Comparison of ENCODE assay signal across 15 mouse cellular contexts in genomic region chr4:129463097-129464059, GRCm38 (mm10). TPM values are rescaled to one million over a fixed set of nuclear protein-coding genes. Genes with fewer than 3 reads are reported as not detected.
DNase-seq lines count a peak whose midpoint lies in the region; ATAC-seq lines count a peak whose summit lies in the region.
"Had no signal": no experiment of that assay in that cellular context is flagged by ENCODE, and none has a peak within 500 bp of the region (broad histone marks: within the 10 kb centered on the region; RNA-seq: fewer than 3 reads in every experiment).

No protein-coding gene starts in this region.

- H3K9ac ChIP-seq in midbrain, embryonic 11.5 days (ENCODE audit: low read length) = no peak overlapping the region
- H3K9ac ChIP-seq in midbrain, embryonic 15.5 days = no peak overlapping the region
- peak overlapping the region; percentile 94 for H3K9ac ChIP-seq in liver, embryonic 12.5 days
- no peak overlapping the region for H3K9ac ChIP-seq in kidney, embryonic 14.5 days (ENCODE audit: low read depth, low read length)
- H3K9ac ChIP-seq: neural tube, embryonic 15.5 days had no signal

- 0 out of 2 replicates have a peak, but pooled peaks cover 6% of the 10 kb centered on the region for H3K36me3 ChIP-seq in midbrain, embryonic 11.5 days (ENCODE audit: control insufficient read depth, insufficient read depth, low read length)
- H3K36me3 ChIP-seq in midbrain, embryonic 15.5 days (replicated peaks) = peaks cover 37% of the 10 kb centered on the region
- H3K36me3 ChIP-seq in liver, embryonic 12.5 days = peaks cover 42% of the 10 kb centered on the region
- H3K36me3 ChIP-seq in kidney, embryonic 14.5 days (ENCODE audit: control insufficient read depth, insufficient read depth, low read length) = peaks cover 36% of the 10 kb centered on the region

- no peaks in the 10 kb centered on the region for H3K27me3 ChIP-seq in midbrain, embryonic 11.5 days (ENCODE audit: control insufficient read depth, insufficient read depth, low read length)
- H3K27me3 ChIP-seq in midbrain, embryonic 15.5 days (replicated peaks) = no peaks in the 10 kb centered on the region
- no peaks in the 10 kb centered on the region for H3K27me3 ChIP-seq in liver, embryonic 12.5 days (replicated peaks)
- H3K27me3 ChIP-seq in kidney, embryonic 14.5 days (ENCODE audit: control insufficient read depth, insufficient read depth, low read length) = no peaks in the 10 kb centered on the region
- H3K27me3 ChIP-seq: forebrain, embryonic 15.5 days; limb, embryonic 15.5 days; neural tube, embryonic 15.5 days had no signal

- H3K4me3 ChIP-seq in midbrain, embryonic 11.5 days (ENCODE audit: low read depth, low read length) = no peak overlapping the region
- H3K4me3 ChIP-seq in midbrain, embryonic 15.5 days = no peak overlapping the region
- peak overlapping the region; percentile 83 for H3K4me3 ChIP-seq in liver, embryonic 12.5 days
- H3K4me3 ChIP-seq in kidney, embryonic 14.5 days (ENCODE audit: low read length) = no peak overlapping the region

- no peak overlapping the region for H3K27ac ChIP-seq in midbrain, embryonic 11.5 days (ENCODE audit: low read depth, low read length)
- H3K27ac ChIP-seq in midbrain, embryonic 15.5 days = no peak overlapping the region
- peak overlapping the region; percentile 96 for H3K27ac ChIP-seq in liver, embryonic 12.5 days
- no peak overlapping the region for H3K27ac ChIP-seq in kidney, embryonic 14.5 days (ENCODE audit: low read depth, low read length)
- H3K27ac ChIP-seq: forebrain, embryonic 15.5 days; limb, embryonic 15.5 days; neural tube, embryonic 15.5 days had no signal

- H3K4me1 ChIP-seq in midbrain, embryonic 11.5 days (ENCODE audit: control insufficient read depth, insufficient read depth, low read length) = peaks cover 13% of the 10 kb centered on the region
- H3K4me1 ChIP-seq in midbrain, embryonic 15.5 days = peaks cover 12% of the 10 kb centered on the region
- peaks cover 47% of the 10 kb centered on the region for H3K4me1 ChIP-seq in liver, embryonic 12.5 days
- peaks cover 10% of the 10 kb centered on the region for H3K4me1 ChIP-seq in kidney, embryonic 14.5 days (ENCODE audit: control insufficient read depth, insufficient read depth, low read length)

- peak; percentile 28 for DNase-seq in midbrain, embryonic 11.5 days (ENCODE audit: low spot score, missing footprints)
- peak; percentile 78 for DNase-seq in c-Kit-positive CD71-positive TER-119-negative erythroid progenitor cells, embryonic 14.5 days (ENCODE audit: low read depth)
- peak; percentile 25 to 37 for DNase-seq in spleen, postnatal 14 days (ENCODE audit: low spot score in 2 of 2)
- DNase-seq in frontal cortex, postnatal 14 days (ENCODE audit: low spot score in 2 of 2) = no peak
- DNase-seq: cerebellum, adult 11-12 months; embryo, embryonic 11 days; kidney, adult 8-10 months; right cerebral cortex, postnatal 14 days; thymus, postnatal 14 days had no signal

- no peaks in the 10 kb centered on the region for H3K9me3 ChIP-seq in midbrain, embryonic 11.5 days (ENCODE audit: control insufficient read depth, low read length)
- H3K9me3 ChIP-seq in midbrain, embryonic 15.5 days = no peaks in the 10 kb centered on the region
- no peaks in the 10 kb centered on the region for H3K9me3 ChIP-seq in liver, embryonic 12.5 days (replicated peaks)
- no peaks in the 10 kb centered on the region for H3K9me3 ChIP-seq in kidney, embryonic 14.5 days (ENCODE audit: control insufficient read depth, low read length)
- H3K9me3 ChIP-seq: forebrain, embryonic 15.5 days; limb, embryonic 15.5 days; neural tube, embryonic 15.5 days had no signal

- WGBS in midbrain, embryonic 11.5 days = 90% methylated on average over 24 of the region's 24 CpGs
- 89% methylated on average over 24 of the region's 24 CpGs for WGBS in midbrain, embryonic 15.5 days
- WGBS in liver, embryonic 12.5 days (ENCODE audit: insufficient replicate concordance) = 46% methylated on average over 24 of the region's 24 CpGs
- WGBS in kidney, embryonic 14.5 days = 87% methylated on average over 24 of the region's 24 CpGs

- no peak for ATAC-seq in midbrain, embryonic 11.5 days (ENCODE audit: low FRiP score)
- ATAC-seq in midbrain, embryonic 15.5 days (replicated peaks) = no peak
- peak; percentile 69 for ATAC-seq in liver, embryonic 12.5 days
- ATAC-seq in kidney, embryonic 14.5 days (ENCODE audit: low FRiP score, low TSS enrichment) = no peak
- ATAC-seq: forebrain, embryonic 15.5 days had no signal

- H3K4me2 ChIP-seq in midbrain, embryonic 11.5 days = no peak overlapping the region
- H3K4me2 ChIP-seq in midbrain, embryonic 15.5 days = no peak overlapping the region
- peak overlapping the region; percentile 76 for H3K4me2 ChIP-seq in liver, embryonic 12.5 days
- no peak overlapping the region for H3K4me2 ChIP-seq in kidney, embryonic 14.5 days (replicated peaks; ENCODE audit: low read depth, low read length)

RNA-seq across cellular contexts. Expression of gene Bsdc1, which starts 2.0 kb away (rescaled TPM):
- polyA plus RNA-seq in midbrain, embryonic 11.5 days (2014; fragmentation: Nextera tagmentation; extraction: Ambion mirVana) = 23.3 and 23.7 TPM in 2 replicates
- polyA plus RNA-seq in midbrain, embryonic 15.5 days (2015; fragmentation: Nextera tagmentation; extraction: Ambion mirVana) = 38.6 and 39.9 TPM in 2 replicates
- polyA plus RNA-seq in liver, embryonic 12.5 days (2016; fragmentation: Nextera tagmentation; extraction: Ambion mirVana) = 36.7 and 37.4 TPM in 2 replicates
- polyA plus RNA-seq in kidney, embryonic 14.5 days (2014; fragmentation: Nextera tagmentation; extraction: Ambion mirVana) = 20.5 and 23.3 TPM in 2 replicates

RNA-seq across cellular contexts. Expression of gene Zbtb8b, which starts 22.7 kb away (rescaled TPM):
- 2.0 and 2.4 TPM in 2 replicates for polyA plus RNA-seq in midbrain, embryonic 11.5 days (2014; fragmentation: Nextera tagmentation; extraction: Ambion mirVana)
- polyA plus RNA-seq in midbrain, embryonic 15.5 days (2015; fragmentation: Nextera tagmentation; extraction: Ambion mirVana) = 19.0 and 19.8 TPM in 2 replicates
- 1.3 and 1.5 TPM in 2 replicates for polyA plus RNA-seq in liver, embryonic 12.5 days (2016; fragmentation: Nextera tagmentation; extraction: Ambion mirVana)
- 2.3 and 3.1 TPM in 2 replicates for polyA plus RNA-seq in kidney, embryonic 14.5 days (2014; fragmentation: Nextera tagmentation; extraction: Ambion mirVana)

RNA-seq across cellular contexts. Expression of gene Tssk3, which starts 27.4 kb away (rescaled TPM):
- polyA plus RNA-seq in midbrain, embryonic 11.5 days (2014; fragmentation: Nextera tagmentation; extraction: Ambion mirVana) = not detected in 2 replicates
- polyA plus RNA-seq in midbrain, embryonic 15.5 days (2015; fragmentation: Nextera tagmentation; extraction: Ambion mirVana) = 0.49 and 0.52 TPM in 2 replicates
- polyA plus RNA-seq in liver, embryonic 12.5 days (2016; fragmentation: Nextera tagmentation; extraction: Ambion mirVana) = not detected in 2 replicates
- not detected in 2 replicates for polyA plus RNA-seq in kidney, embryonic 14.5 days (2014; fragmentation: Nextera tagmentation; extraction: Ambion mirVana)
- polyA plus RNA-seq: limb, embryonic 15.5 days had no signal

RNA-seq across cellular contexts. Expression of gene Fam229a, which starts 27.6 kb away (rescaled TPM):
- polyA plus RNA-seq in midbrain, embryonic 11.5 days (2014; fragmentation: Nextera tagmentation; extraction: Ambion mirVana) = not detected in 2 replicates
- polyA plus RNA-seq in midbrain, embryonic 15.5 days (2015; fragmentation: Nextera tagmentation; extraction: Ambion mirVana) = 0.56 TPM in 1 of 2 replicates, not detected in the other
- polyA plus RNA-seq in liver, embryonic 12.5 days (2016; fragmentation: Nextera tagmentation; extraction: Ambion mirVana) = not detected in 2 replicates
- 0.39 TPM in 1 of 2 replicates, not detected in the other for polyA plus RNA-seq in kidney, embryonic 14.5 days (2014; fragmentation: Nextera tagmentation; extraction: Ambion mirVana)
- polyA plus RNA-seq: forebrain, embryonic 15.5 days; limb, embryonic 15.5 days had no signal

RNA-seq across cellular contexts. Expression of gene Marcksl1, which starts 50.0 kb away (rescaled TPM):
- 1,816 and 1,974 TPM in 2 replicates for polyA plus RNA-seq in midbrain, embryonic 11.5 days (2014; fragmentation: Nextera tagmentation; extraction: Ambion mirVana)
- 1,751 and 1,836 TPM in 2 replicates for polyA plus RNA-seq in midbrain, embryonic 15.5 days (2015; fragmentation: Nextera tagmentation; extraction: Ambion mirVana)
- polyA plus RNA-seq in liver, embryonic 12.5 days (2016; fragmentation: Nextera tagmentation; extraction: Ambion mirVana) = 192 and 195 TPM in 2 replicates
- 823 and 993 TPM in 2 replicates for polyA plus RNA-seq in kidney, embryonic 14.5 days (2014; fragmentation: Nextera tagmentation; extraction: Ambion mirVana)

Comparison
In these comparisons a context has a peak if more than half of its experiments do, and no peak if none do; other contexts are left out.
1. DNase-seq: peak in midbrain, embryonic 11.5 days (single experiment), c-Kit-positive CD71-positive TER-119-negative erythroid progenitor cells, embryonic 14.5 days (single experiment) and spleen, postnatal 14 days (2 of 2); none in frontal cortex, postnatal 14 days (0 of 2).